Mouse (Mus musculus) 416B (cell line): ENCODE measurements around the gene Gm3776.
"Not testable (repeated sequence)": the region's sequence is repeated elsewhere in the genome, so short reads cannot be mapped to it uniquely, and the experiment has no call there.

Experiments
- DNase-seq: peaks from one replicate; pipeline ENCODE4 v3.0.0; 2011; ENCODE audit warnings: low read depth

Gm3776 gene

GRCm38 (mm10) chr9:78292462-78292861 is 35.5 kb downstream of the Gm3776 start:
- not testable (repeated sequence) for DNase-seq

DNA sequence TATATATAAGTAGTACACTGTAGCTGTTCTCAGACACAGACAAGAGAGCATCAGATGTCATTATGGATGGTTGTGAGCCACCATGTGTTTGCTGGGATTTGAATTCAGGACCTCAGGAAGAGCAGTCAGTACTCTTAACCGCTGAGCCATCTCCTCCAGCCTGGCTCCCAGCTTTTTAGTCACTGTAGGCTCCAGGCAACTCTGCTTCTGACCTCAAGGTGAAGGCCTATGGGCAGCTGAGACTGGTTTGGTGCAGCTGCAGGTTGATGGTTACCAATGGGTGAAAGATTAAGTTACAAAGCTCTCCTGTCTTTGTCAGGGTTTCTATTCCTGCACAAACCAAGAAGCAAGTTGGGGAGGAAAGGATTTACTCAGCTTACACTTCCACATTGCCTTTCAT is 36.8 kb downstream of the Gm3776 start:
- not testable (repeated sequence) for DNase-seq

DNA sequence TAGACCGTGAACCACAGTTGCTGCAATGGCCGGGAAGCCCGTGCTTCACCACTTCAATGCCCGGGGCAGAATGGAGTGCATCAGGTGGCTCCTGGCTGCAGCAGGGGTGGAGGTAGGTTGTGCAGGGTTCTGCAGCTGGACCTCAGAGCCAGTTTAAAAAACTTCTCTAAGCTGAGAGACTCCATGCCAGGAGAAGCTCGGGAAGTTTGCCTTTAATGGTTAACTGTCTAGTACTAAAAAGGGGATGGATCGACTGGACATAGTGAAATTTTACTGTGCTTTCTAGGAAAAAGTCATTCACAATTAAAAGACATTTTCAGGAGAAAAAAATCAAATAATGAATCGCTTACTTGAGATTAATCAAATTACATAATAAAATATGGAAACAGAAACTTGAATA is 37.9 kb downstream of the Gm3776 start:
- DNase-seq = not testable (repeated sequence)

GRCm38 (mm10) chr9:78296089-78296488 is 39.2 kb downstream of the Gm3776 start:
- DNase-seq = peak; percentile 46

- no peak for DNase-seq
These were observed 41.3 kb downstream of the Gm3776 start for GRCm38 (mm10) chr9:78298232-78298631.

GRCm38 (mm10) chr9:78299143-78299542 is 42.2 kb downstream of the Gm3776 start:
- not testable (repeated sequence) for DNase-seq

DNA sequence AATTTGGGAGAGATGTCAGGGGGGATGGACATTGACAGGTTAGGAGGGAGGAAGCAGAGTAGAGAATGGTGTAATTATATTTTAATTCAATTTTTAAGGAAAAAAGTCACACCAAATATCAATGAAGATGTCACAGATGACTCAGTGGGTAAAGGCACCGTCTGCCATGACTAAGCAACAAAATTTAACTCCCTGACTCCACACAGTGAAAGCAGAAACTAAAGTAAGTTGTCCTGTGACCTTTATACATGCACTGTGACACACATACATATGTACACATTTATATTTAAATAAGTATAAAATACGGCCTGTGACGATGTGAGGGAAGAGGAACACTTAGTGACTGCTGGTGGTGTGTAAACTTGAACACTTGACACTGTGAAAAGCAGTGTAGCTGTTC is 51.2 kb downstream of the Gm3776 start:
- peak; percentile 45 for DNase-seq

DNA sequence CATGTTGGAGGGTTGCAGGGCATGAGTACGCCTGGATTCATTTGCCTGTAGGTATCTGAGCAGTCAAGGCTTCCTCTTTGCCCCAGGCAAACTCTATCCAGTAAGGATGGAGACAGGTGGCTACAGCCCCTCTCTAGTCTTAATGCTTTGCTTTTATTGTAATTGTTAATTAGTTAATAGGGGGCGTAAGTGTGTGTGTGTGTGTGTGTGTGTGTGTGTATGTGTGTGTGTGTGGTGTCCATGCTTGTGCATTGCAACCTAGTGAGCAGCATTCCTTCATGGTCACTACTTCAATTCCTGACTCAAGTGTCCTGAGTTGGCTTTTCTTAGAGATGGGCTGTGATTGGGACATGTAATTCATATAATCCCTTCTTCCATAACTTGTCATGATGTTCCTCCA is 57.8 kb downstream of the Gm3776 start, which contains the start of gene Omt2a:
Gene Omt2a, minus strand, starts transcription at position 101 of the 400 bp plus-strand sequence.
- no peak for DNase-seq
